Mouse (Mus musculus) liver, embryonic 14.5 days (tissue): ENCODE data around the gene Shld2. TPM values are rescaled to one million over a fixed set of nuclear protein-coding genes. Genes with fewer than 3 reads are reported as not detected.
A peak's percentile ranks its signal among the peaks of the same experiment; 100 is the strongest.

Experiments used
- ATAC-seq: fragments of 200-750 bp; cut with Nextera tagmentation; 2 replicates; pipeline ENCODE4 v1.8.0; 2017; ENCODE audit warnings: moderate number of reproducible peaks, mild to moderate bottlenecking, moderate library complexity; ENCODE audit not compliant: insufficient read depth
- DNase-seq, 3 experiments: peaks; one replicate each; pipeline ENCODE4 v3.0.0-alpha.2; 2012 to 2013; ENCODE audit warnings: low read depth in 3 of 3, low spot score in 3 of 3
- H3K27ac ChIP-seq: fragments of 300-500 bp; sonication (generic); 2 replicates; pipeline ENCODE4 v1.5.1; 2014; ENCODE audit warnings: moderate library complexity, mild to moderate bottlenecking, control low read depth, inconsistent platforms
- H3K27me3 ChIP-seq: fragments of 300-500 bp; sonication (generic); 2 replicates; pipeline ENCODE4 v1.6.1; 2014; ENCODE audit warnings: mild to moderate bottlenecking, low read length, moderate library complexity; ENCODE audit not compliant: control insufficient read depth, insufficient read depth
- H3K36me3 ChIP-seq: fragments of 300-500 bp; sonication (generic); replicated peaks from 2 replicates; pipeline ENCODE4 v1.6.1; 2014; ENCODE audit warnings: low read depth; ENCODE audit not compliant: control insufficient read depth, insufficient read depth
- H3K4me1 ChIP-seq, 2 experiments: fragments of 200-500 bp in 1 of 2; fragments of 300-500 bp in 1 of 2; sonication (generic) in 1 of 2; replicated peaks; 2 replicates each; pipeline ENCODE4 v1.6.1; 2012 to 2014; ENCODE audit warnings: antibody characterized with exemption in 1 of 2, inconsistent platforms in 1 of 2, low read length in 1 of 2; ENCODE audit not compliant: control insufficient read depth in 2 of 2, insufficient read depth in 2 of 2
- H3K4me2 ChIP-seq: fragments of 300-500 bp; sonication (generic); 2 replicates; pipeline ENCODE4 v1.6.1; 2014; ENCODE audit warnings: low read depth, mild to moderate bottlenecking, control low read depth, moderate library complexity
- H3K4me3 ChIP-seq, 2 experiments: fragments of 200-500 bp in 1 of 2; fragments of 300-500 bp in 1 of 2; sonication (generic) in 1 of 2; 2 replicates each; pipeline ENCODE4 v1.5.1; 2012 to 2014; ENCODE audit warnings: low read depth in 2 of 2, low read length in 2 of 2, mild to moderate bottlenecking in 2 of 2, control low read depth in 1 of 2, inconsistent platforms in 1 of 2, moderate library complexity in 1 of 2; ENCODE audit not compliant: insufficient read depth in 1 of 2
- H3K9ac ChIP-seq: fragments of 300-500 bp; sonication (generic); replicated peaks from 2 replicates; pipeline ENCODE4 v1.6.1; 2014; ENCODE audit warnings: mild to moderate bottlenecking, control low read depth, moderate library complexity
- H3K9me3 ChIP-seq: fragments of 300-500 bp; sonication (generic); 2 replicates; pipeline ENCODE4 v1.6.1; 2016; ENCODE audit warnings: low read length, mixed read lengths; ENCODE audit not compliant: control insufficient read depth
- CTCF ChIP-seq: IDR thresholded peaks from 2 replicates; pipeline ENCODE4 v1.5.1; 2016; ENCODE audit warnings: antibody characterized with exemption, low read depth, control low read depth
- EP300 ChIP-seq: IDR thresholded peaks from 2 replicates; pipeline ENCODE4 v1.6.1; 2016; ENCODE audit warnings: antibody characterized with exemption, low read depth
- WGBS: fragments of 180-500 bp; shearing (Covaris S2); extraction: QIAGEN DNeasy Blood & Tissue Kit; methylation state at CpG from one replicate; pipeline ENCODE4 v1.1.7; 2014; ENCODE audit not compliant: insufficient replicate concordance; 5-methylcytosine and 5-hydroxymethylcytosine counted together
- polyA plus RNA-seq, 2 experiments: library from polyadenylated mRNA; depleted of rRNA in 1 of 2; stranded (reverse) in 1 of 2; unstranded in 1 of 2; fragments of >200 nt; fragmentation: Nextera tagmentation in 1 of 2; extraction: Ambion mirVana in 1 of 2; gene quantifications; 2 replicates each; pipeline versions ENCODE4 v1.2.1 to v1.2.3; 2012 to 2014

Shld2 gene
- polyA plus RNA-seq, 2 experiments: 3.0 to 4.8 TPM

DNA sequence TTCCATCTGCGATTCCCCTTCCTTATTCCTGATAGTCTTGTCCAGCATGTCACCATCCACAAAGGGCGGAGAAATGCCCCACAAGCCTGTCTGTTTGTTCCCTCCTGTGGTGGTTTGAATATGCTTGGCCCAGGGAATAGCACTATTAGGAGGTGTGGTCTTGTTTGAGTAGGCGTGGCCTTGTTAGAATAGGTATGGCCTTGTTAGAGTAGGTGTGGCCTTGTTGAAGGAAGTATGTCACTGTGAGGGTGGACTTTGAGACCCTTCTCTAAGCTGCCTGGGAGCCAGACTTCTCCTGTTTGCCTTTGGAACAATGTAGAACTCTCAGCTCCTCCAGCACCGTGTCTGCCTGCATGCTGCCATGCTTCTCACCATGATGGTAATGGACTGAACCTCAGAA is 100.4 kb downstream of the Shld2 start:
- H3K4me2 ChIP-seq: no peak overlapping the region
- H3K27me3 ChIP-seq: no peaks in the 10 kb centered on the region
- no peaks in the 10 kb centered on the region for H3K4me1 ChIP-seq
- 66% methylated on average over 4 of the region's 4 CpGs for WGBS
- H3K9me3 ChIP-seq: no peaks in the 10 kb centered on the region
- TF ChIP-seq EP300 (no peak), CTCF (no peak)
- ATAC-seq: no peak
- H3K36me3 ChIP-seq: no peaks in the 10 kb centered on the region
- DNase-seq: no peak
- no peak overlapping the region for H3K9ac ChIP-seq
- H3K27ac ChIP-seq: no peak overlapping the region
- H3K4me3 ChIP-seq: no peak overlapping the region

- Histone ChIP-seq H3K4me2 (no peak overlapping the region), H3K9ac (no peak overlapping the region), H3K27ac (no peak overlapping the region), H3K36me3 (no peaks in the 10 kb centered on the region), H3K4me1 (0 out of 4 replicates have a peak, but pooled peaks cover 0 to 2% of the 10 kb centered on the region in 2 experiments), H3K4me3 (no peak overlapping the region), H3K9me3 (no peaks in the 10 kb centered on the region), H3K27me3 (no peaks in the 10 kb centered on the region)
- no peak for ATAC-seq
- no peak for DNase-seq
- TF ChIP-seq CTCF (no peak), EP300 (no peak)
- WGBS: 47% methylated on average over 4 of the region's 4 CpGs
Measured at GRCm38 (mm10) chr14:34209080-34209479, 101.2 kb downstream of the Shld2 start.

GRCm38 (mm10) chr14:34208651-34209050 is 101.6 kb downstream of the Shld2 start:
- ATAC-seq: no peak
- peak in 1 of 3 experiments; percentile 4 for DNase-seq

GRCm38 (mm10) chr14:34207996-34208395 is 102.3 kb downstream of the Shld2 start:
- no peaks in the 10 kb centered on the region for H3K9me3 ChIP-seq
- H3K9ac ChIP-seq: no peak overlapping the region
- no peaks in the 10 kb centered on the region for H3K36me3 ChIP-seq
- no peak for DNase-seq
- no peak for TF ChIP-seq EP300
- TF ChIP-seq CTCF: no peak
- no peak overlapping the region for H3K4me3 ChIP-seq
- no peak overlapping the region for H3K4me2 ChIP-seq
- WGBS: 48% methylated on average over 6 of the region's 6 CpGs
- ATAC-seq: no peak
- H3K27me3 ChIP-seq: no peaks in the 10 kb centered on the region
- no peak overlapping the region for H3K27ac ChIP-seq
- peaks cover 0 to 4% of the 10 kb centered on the region in 2 experiments; a peak in 1 of 4 replicates for H3K4me1 ChIP-seq

More at GRCm38 (mm10) chr14:34208651-34209050, 101.6 kb downstream of the Shld2 start:
- 43% methylated on average over 2 of the region's 2 CpGs for WGBS
- H3K4me1 ChIP-seq: 0 out of 4 replicates have a peak, but pooled peaks cover 0 to 2% of the 10 kb centered on the region in 2 experiments
- H3K36me3 ChIP-seq: no peaks in the 10 kb centered on the region
- H3K9me3 ChIP-seq: no peaks in the 10 kb centered on the region
- no peak overlapping the region for H3K9ac ChIP-seq
- no peak overlapping the region for H3K27ac ChIP-seq
- no peaks in the 10 kb centered on the region for H3K27me3 ChIP-seq
- no peak overlapping the region for H3K4me3 ChIP-seq
- no peak for TF ChIP-seq EP300
- TF ChIP-seq CTCF: peak; percentile 50
- no peak overlapping the region for H3K4me2 ChIP-seq

- TF ChIP-seq EP300 (no peak), CTCF (no peak)
- Histone ChIP-seq H3K9me3 (no peaks in the 10 kb centered on the region), H3K36me3 (no peaks in the 10 kb centered on the region), H3K27me3 (peaks cover 9% of the 10 kb centered on the region), H3K4me1 (peaks cover 0 to 4% of the 10 kb centered on the region in 2 experiments; a peak in 1 of 4 replicates), H3K9ac (no peak within 1 kb of the TSS; the same call in 1 of the 2 replicates), H3K4me3 (peak within 1 kb of the TSS; percentile 52 to 56), H3K27ac (no peak within 1 kb of the TSS), H3K4me2 (peak within 1 kb of the TSS; percentile 59)
- ATAC-seq (peak; percentile 27; the same call in 1 of the 2 replicates), DNase-seq (no peak)
- whole genome bisulfite sequencing: 5% methylated on average over 41 of the region's 52 CpGs
Measured at GRCm38 (mm10) chr14:34201231-34202035, 108.9 kb downstream of the Shld2 start, which contains the start of gene Gprin2. Gene Gprin2, minus strand, starts transcription at chr14:34201653.
